Mouse (Mus musculus): Measurements from ENCODE around the gene Ttc24. TPM values are rescaled to one million over a fixed set of nuclear protein-coding genes. Genes with fewer than 3 reads are reported as not detected.

Gene Ttc24
- total RNA-seq, 1 experiment from 2014 or later = not detected

DNA sequence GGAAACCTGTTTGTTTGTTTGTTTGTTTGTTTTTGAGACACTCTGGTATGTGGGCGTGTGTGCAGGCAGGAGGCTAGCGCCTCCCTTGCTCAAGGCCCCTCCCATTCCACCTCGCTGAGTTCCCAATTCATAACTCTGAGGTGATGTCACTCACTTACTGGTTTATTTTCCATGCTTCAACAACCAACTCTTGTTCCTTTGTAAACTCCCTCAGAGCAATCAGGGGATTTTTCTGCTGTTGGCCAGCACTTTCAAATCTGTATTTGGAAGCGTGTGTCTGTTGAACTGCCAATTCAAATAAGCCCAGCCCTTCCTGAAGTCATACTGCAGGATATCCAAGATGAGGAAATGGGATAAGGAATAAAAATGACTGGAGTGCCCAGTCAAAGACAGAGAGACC lies 4.6 kb upstream of the Ttc24 start:
- no peak for ATAC-seq (replicated peaks; ENCODE audit: insufficient number of reproducible peaks, low FRiP score, low TSS enrichment, poor library complexity, severe bottlenecking)

DNA sequence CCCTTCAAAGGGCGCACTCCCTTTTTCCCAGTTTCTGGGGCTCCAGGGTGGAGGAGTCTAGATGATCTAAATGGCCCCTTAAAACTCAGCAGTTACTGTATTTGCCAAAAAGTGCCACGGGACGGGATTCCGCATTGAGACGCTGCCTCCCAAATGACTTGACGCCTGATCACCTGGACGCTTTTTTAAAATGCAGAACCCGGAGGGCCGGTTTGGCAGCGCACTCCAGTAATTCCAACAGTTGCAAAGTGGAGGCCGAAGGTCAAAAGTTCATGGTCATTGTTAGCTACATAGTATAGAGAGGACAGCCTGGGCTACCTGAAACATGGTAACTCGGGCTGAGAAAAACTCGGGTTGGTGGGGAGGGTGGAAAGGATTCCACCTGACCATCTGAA lies 4.1 kb upstream of the Ttc24 start:
- ATAC-seq (replicated peaks; ENCODE audit: insufficient number of reproducible peaks, low FRiP score, low TSS enrichment, poor library complexity, severe bottlenecking) = no peak

- peak; percentile 96 for ATAC-seq (replicated peaks; ENCODE audit: insufficient number of reproducible peaks, low FRiP score, low TSS enrichment, poor library complexity, severe bottlenecking)
Measured at GRCm38 (mm10) chr3:88081345-88082223, 3.5 kb upstream of the Ttc24 start, which contains the start of gene Iqgap3. TSS of gene Iqgap3 (plus strand) at chr3:88081971.

GRCm38 (mm10) chr3:88077441-88077840 lies 663 bp downstream of the Ttc24 start:
- no peak for ATAC-seq (replicated peaks; ENCODE audit: insufficient number of reproducible peaks, low FRiP score, low TSS enrichment, poor library complexity, severe bottlenecking)

DNA sequence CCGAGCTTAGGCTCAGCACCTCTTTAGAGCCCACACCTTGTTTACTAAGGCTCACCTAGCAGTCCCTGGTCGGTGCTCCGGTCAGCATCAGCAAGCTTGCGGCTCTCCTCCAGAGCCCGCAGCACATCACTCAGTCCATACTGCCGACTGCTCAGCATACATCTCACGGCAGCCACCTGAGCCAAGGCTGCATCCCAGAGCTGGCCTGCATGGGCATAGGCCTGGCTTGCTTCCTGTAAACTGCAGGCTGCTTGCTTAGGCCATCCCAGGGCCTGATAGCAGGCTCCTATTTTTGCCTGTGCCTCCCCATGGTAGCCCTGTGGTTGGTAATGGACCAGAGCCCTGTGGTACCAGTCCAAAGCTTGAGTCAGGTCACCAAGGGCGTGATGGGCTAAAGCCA lies 3.3 kb downstream of the Ttc24 start:
- ATAC-seq (replicated peaks; ENCODE audit: insufficient number of reproducible peaks, low FRiP score, low TSS enrichment, poor library complexity, severe bottlenecking) = no peak

GRCm38 (mm10) chr3:88074351-88074750 lies 3.8 kb downstream of the Ttc24 start:
- ATAC-seq (replicated peaks; ENCODE audit: insufficient number of reproducible peaks, low FRiP score, low TSS enrichment, poor library complexity, severe bottlenecking) = no peak

DNA sequence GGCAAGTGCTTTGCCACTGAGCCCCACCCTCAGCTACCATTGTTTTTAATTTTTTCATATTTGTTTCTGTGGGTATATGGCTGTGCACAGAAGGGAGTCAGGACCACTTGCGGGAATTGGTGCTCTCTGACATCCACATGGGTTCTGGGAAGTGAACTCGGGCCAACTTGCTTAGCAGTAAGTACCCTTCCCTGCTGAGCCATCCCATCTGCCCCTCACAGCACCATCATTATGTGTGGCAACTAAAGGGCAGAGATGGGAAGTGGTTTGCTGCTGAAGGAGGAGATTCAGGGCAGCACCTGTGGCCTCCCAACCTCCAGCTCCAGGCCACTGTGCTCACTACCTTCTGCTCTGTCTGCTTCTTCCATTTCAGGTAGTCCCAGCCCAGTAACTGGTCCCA lies 4.5 kb downstream of the Ttc24 start:
- ATAC-seq (replicated peaks; ENCODE audit: insufficient number of reproducible peaks, low FRiP score, low TSS enrichment, poor library complexity, severe bottlenecking) = no peak

DNA sequence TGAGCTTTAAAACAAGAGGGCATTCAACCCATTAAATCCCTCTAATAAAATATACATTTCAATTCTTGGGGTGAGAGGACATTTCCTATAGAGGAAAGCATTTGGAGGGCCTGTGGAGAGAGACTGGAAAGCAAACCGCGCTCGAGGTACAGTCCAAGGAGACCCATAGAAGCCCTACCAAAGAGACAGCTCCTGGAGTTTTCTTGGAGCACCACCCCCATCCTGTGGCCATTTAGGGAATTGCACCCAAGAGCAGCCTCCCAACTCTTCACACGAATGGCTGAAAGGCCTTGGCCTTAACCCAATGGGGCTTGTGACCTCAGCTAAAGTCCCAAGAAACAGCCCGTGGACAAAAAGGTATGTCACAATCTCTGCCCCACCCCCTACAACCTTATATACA lies 6.3 kb downstream of the Ttc24 start:
- ATAC-seq (replicated peaks; ENCODE audit: insufficient number of reproducible peaks, low FRiP score, low TSS enrichment, poor library complexity, severe bottlenecking) = peak; percentile 88

- no peak for ATAC-seq (replicated peaks; ENCODE audit: insufficient number of reproducible peaks, low FRiP score, low TSS enrichment, poor library complexity, severe bottlenecking)
Measured at GRCm38 (mm10) chr3:88068386-88068785, 9.7 kb downstream of the Ttc24 start.

GRCm38 (mm10) chr3:88057902-88058696 lies 20.0 kb downstream of the Ttc24 start, which contains the start of gene Naxe:
TSS of gene Naxe (minus strand) at chr3:88058495.
- peak; percentile 66 for ATAC-seq (replicated peaks; ENCODE audit: insufficient number of reproducible peaks, low FRiP score, low TSS enrichment, poor library complexity, severe bottlenecking)

GRCm38 (mm10) chr3:88057030-88057429 lies 21.1 kb downstream of the Ttc24 start:
- ATAC-seq (replicated peaks; ENCODE audit: insufficient number of reproducible peaks, low FRiP score, low TSS enrichment, poor library complexity, severe bottlenecking) = no peak

DNA sequence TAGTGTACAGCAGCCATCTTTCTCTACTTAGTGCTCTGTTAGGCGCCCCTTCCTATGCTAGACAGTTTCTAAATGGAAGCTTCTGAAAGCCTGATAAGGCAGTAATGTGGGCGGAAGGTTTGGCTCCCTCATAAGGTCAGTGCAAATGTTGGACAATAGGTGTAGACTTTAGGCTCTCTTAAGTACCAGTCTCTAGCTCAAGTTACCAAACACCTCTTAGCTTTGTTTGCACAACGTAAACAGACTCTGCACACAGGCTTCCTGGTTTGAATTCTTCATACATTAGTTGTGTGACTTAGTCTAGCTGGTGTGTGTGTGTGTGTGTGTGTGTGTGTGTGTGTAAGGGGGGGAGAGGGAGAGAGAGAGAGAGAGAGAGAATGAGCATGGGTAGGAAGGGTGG lies 28.6 kb downstream of the Ttc24 start:
- ATAC-seq (replicated peaks; ENCODE audit: insufficient number of reproducible peaks, low FRiP score, low TSS enrichment, poor library complexity, severe bottlenecking) = no peak

GRCm38 (mm10) chr3:88042661-88043421 lies 35.3 kb downstream of the Ttc24 start, which contains the start of gene Gpatch4:
TSS of gene Gpatch4 (plus strand) at chr3:88043108.
- peak; percentile 100 for ATAC-seq (replicated peaks; ENCODE audit: insufficient number of reproducible peaks, low FRiP score, low TSS enrichment, poor library complexity, severe bottlenecking)

GRCm38 (mm10) chr3:88035561-88036293 lies 42.4 kb downstream of the Ttc24 start:
- peak; percentile 69 for ATAC-seq (replicated peaks; ENCODE audit: insufficient number of reproducible peaks, low FRiP score, low TSS enrichment, poor library complexity, severe bottlenecking)

DNA sequence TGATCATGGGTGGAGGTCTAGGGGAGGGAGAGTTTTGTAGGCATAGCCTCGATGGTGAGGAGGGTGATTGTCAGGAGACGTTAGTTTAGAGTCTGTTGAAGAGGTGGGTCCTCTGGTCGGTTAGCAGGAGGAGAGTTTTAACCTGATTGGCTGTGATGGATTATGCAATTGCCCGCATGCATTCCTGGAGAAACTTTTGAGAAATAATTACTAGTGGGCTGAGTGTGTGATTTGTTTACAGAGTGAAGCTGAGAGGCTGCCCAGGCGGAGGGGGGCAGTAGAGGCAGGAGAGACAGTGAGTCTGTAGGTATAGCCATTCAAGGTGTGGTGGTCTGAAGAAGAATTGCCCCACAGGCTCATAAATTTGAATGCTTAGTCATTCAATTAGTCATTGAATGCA lies 44.6 kb downstream of the Ttc24 start:
- ATAC-seq (replicated peaks; ENCODE audit: insufficient number of reproducible peaks, low FRiP score, low TSS enrichment, poor library complexity, severe bottlenecking) = no peak

DNA sequence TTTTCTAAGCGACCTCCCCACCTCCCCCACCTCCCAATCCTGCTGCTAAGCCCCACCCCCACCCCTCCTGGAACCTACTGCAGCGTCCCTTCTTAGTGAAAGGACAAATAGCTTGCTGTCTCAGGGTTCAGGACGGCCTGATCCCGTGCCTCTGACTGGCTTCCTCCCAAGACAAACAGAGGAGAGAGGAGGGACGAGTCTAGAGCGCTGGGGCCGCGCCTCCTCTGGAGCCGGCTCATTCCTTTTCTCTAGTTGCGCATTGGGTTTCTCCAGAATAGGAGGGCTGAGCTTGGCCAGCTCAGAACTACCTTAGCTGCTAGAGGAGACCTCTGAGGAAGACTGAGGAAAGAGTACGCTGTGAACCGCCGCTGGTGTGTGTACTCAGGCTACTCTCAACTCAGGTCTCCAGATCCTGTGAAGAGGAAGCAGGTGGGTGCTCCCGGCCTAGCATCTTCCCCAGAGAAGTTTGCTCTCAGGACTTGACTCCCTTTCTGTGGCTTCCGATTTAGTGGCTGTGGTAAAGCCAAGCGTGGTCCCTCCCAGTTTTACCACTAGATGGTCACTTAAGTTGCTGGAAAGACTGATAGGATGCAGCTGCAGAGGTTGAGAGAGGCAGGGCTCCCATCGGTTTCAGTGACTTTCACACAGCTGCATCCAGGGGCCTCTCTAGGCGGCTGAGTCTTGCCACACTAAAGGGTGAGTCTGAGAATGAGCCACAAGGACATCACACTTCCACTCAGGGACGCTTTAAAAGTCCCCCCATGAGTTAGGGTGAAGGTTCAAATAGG lies 47.3 kb downstream of the Ttc24 start:
- ATAC-seq (replicated peaks; ENCODE audit: insufficient number of reproducible peaks, low FRiP score, low TSS enrichment, poor library complexity, severe bottlenecking) = no peak

GRCm38 (mm10) chr3:88027434-88028186 lies 50.5 kb downstream of the Ttc24 start, which contains the start of gene Hapln2:
TSS of gene Hapln2 (minus strand) at chr3:88027583.
- no peak for ATAC-seq (replicated peaks; ENCODE audit: insufficient number of reproducible peaks, low FRiP score, low TSS enrichment, poor library complexity, severe bottlenecking)

All from monocyte, adult 5-6 weeks (primary cell).